20 mouse cellular contexts compared by ENCODE assay signal in the genomic region with DNA sequence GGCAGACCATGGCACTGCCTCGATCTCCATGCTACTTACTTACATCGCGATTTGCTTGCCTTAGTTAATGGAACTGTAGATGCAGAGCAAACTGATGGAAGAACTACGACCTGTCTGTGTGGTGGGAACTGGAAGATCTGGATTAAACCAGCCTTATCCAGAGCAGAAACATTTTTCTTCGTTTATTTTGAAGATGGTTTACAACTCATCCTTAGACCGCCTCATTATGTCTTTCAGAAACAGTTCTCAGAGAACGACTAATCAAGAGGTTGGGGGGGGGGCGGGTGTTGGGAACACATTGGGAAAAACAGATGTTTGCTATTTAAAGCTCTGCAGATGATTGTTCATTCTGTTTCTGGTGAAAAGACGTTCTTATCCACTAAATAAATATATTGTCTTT.
DNase-seq lines count a peak whose midpoint lies in the region; ATAC-seq and TF ChIP-seq lines count a peak whose summit lies in the region.
"Had no signal": no experiment of that assay in that cellular context is flagged by ENCODE, and none has a peak within 500 bp of the region (broad histone marks: within the 10 kb centered on the region; RNA-seq: fewer than 3 reads in every experiment).

No protein-coding gene starts in this region.

- no peak overlapping the region for H3K9ac ChIP-seq in forebrain, embryonic 13.5 days
- H3K9ac ChIP-seq in forebrain, embryonic 11.5 days (ENCODE audit: low read length) = no peak overlapping the region
- H3K9ac ChIP-seq in neural tube, embryonic 15.5 days (replicated peaks) = no peak overlapping the region
- no peak overlapping the region for H3K9ac ChIP-seq in forebrain, embryonic 16.5 days (replicated peaks; ENCODE audit: low read depth, low read length)
- H3K9ac ChIP-seq: heart, embryonic 12.5 days had no signal

- TF ChIP-seq POLR2A in lung, adult 2 months (IDR thresholded peaks at IDR 0.05; ENCODE audit: borderline replicate concordance, extremely low read depth, low read depth, low read length) = no peak

- peak overlapping the region; percentile 20; the same call in 1 of the 2 replicates for H3K27ac ChIP-seq in forebrain, embryonic 13.5 days
- H3K27ac ChIP-seq in forebrain, embryonic 11.5 days (ENCODE audit: low read depth, low read length) = no peak overlapping the region
- H3K27ac ChIP-seq in neural tube, embryonic 15.5 days (replicated peaks) = no peak overlapping the region
- peak overlapping the region; percentile 73 for H3K27ac ChIP-seq in forebrain, embryonic 16.5 days (ENCODE audit: low read length)
- H3K27ac ChIP-seq: heart, adult 2 months; hindbrain, embryonic 10.5 days had no signal

- no peak for TF ChIP-seq CTCF in lung, adult 2 months (IDR thresholded peaks at IDR 0.05; ENCODE audit: insufficient read depth, low read length)

- WGBS in forebrain, embryonic 13.5 days = 80% methylated on average over 9 of the region's 9 CpGs
- 88% methylated on average over 9 of the region's 9 CpGs for WGBS in forebrain, embryonic 11.5 days
- WGBS in neural tube, embryonic 15.5 days = 88% methylated on average over 9 of the region's 9 CpGs
- WGBS in forebrain, embryonic 16.5 days = 78% methylated on average over 9 of the region's 9 CpGs
- 72% methylated on average over 9 of the region's 9 CpGs for WGBS in lung, adult 2 months

- H3K4me2 ChIP-seq in forebrain, embryonic 13.5 days = no peak overlapping the region
- H3K4me2 ChIP-seq in forebrain, embryonic 11.5 days (ENCODE audit: low read depth, low read length, severe bottlenecking) = no peak overlapping the region
- no peak overlapping the region for H3K4me2 ChIP-seq in neural tube, embryonic 15.5 days
- H3K4me2 ChIP-seq in forebrain, embryonic 16.5 days (ENCODE audit: low read length) = no peak overlapping the region
- H3K4me2 ChIP-seq: heart, embryonic 12.5 days had no signal

- no peaks in the 10 kb centered on the region for H3K27me3 ChIP-seq in forebrain, embryonic 13.5 days
- H3K27me3 ChIP-seq in forebrain, embryonic 11.5 days (ENCODE audit: control insufficient read depth, insufficient read depth, low read length) = no peaks in the 10 kb centered on the region
- H3K27me3 ChIP-seq in neural tube, embryonic 15.5 days (replicated peaks) = no peaks in the 10 kb centered on the region
- H3K27me3 ChIP-seq in forebrain, embryonic 16.5 days (replicated peaks; ENCODE audit: control insufficient read depth, insufficient read depth, low read length) = no peaks in the 10 kb centered on the region
- H3K27me3 ChIP-seq: CH12.LX; heart, embryonic 12.5 days; Patski had no signal

- 0 out of 2 replicates have a peak, but pooled peaks cover 4% of the 10 kb centered on the region for H3K9me3 ChIP-seq in forebrain, embryonic 13.5 days (replicated peaks)
- no peaks in the 10 kb centered on the region for H3K9me3 ChIP-seq in forebrain, embryonic 11.5 days (ENCODE audit: control insufficient read depth, low read length)
- no peaks in the 10 kb centered on the region for H3K9me3 ChIP-seq in neural tube, embryonic 15.5 days (replicated peaks)
- no peaks in the 10 kb centered on the region; the same call in 1 of the 2 replicates for H3K9me3 ChIP-seq in forebrain, embryonic 16.5 days (ENCODE audit: control insufficient read depth, low read length)
- H3K9me3 ChIP-seq: heart, embryonic 12.5 days; hindbrain, embryonic 10.5 days had no signal

- H3K4me1 ChIP-seq in forebrain, embryonic 13.5 days = peaks cover 4% of the 10 kb centered on the region; the same call in 1 of the 2 replicates
- no peaks in the 10 kb centered on the region for H3K4me1 ChIP-seq in forebrain, embryonic 11.5 days (replicated peaks; ENCODE audit: control insufficient read depth, insufficient read depth, low read length)
- H3K4me1 ChIP-seq in neural tube, embryonic 15.5 days = no peaks in the 10 kb centered on the region
- peaks cover 6% of the 10 kb centered on the region for H3K4me1 ChIP-seq in forebrain, embryonic 16.5 days (replicated peaks; ENCODE audit: control insufficient read depth, insufficient read depth, low read length)
- no peaks in the 10 kb centered on the region for H3K4me1 ChIP-seq in lung, adult 2 months (ENCODE audit: control insufficient read depth, insufficient read depth, low read length)
- H3K4me1 ChIP-seq: heart, embryonic 12.5 days had no signal

- no peak overlapping the region for H3K4me3 ChIP-seq in forebrain, embryonic 13.5 days
- H3K4me3 ChIP-seq in forebrain, embryonic 11.5 days (ENCODE audit: low read depth, low read length) = no peak overlapping the region
- H3K4me3 ChIP-seq in neural tube, embryonic 15.5 days (replicated peaks) = no peak overlapping the region
- no peak overlapping the region for H3K4me3 ChIP-seq in forebrain, embryonic 16.5 days (replicated peaks; ENCODE audit: low read length)
- no peak overlapping the region for H3K4me3 ChIP-seq in lung, adult 2 months (replicated peaks; ENCODE audit: extremely low read depth, low read depth, low read length)
- H3K4me3 ChIP-seq: heart, adult 2 months; heart, embryonic 12.5 days; hindbrain, embryonic 10.5 days had no signal

- DNase-seq in forebrain, embryonic 11.5 days (ENCODE audit: low spot score) = no peak
- peak; percentile 6 for DNase-seq in neural tube, embryonic 10.5 days (ENCODE audit: extremely low spot score, low spot score)
- DNase-seq in lung, adult 2 months = no peak
- no peak for DNase-seq in right cerebral cortex, adult 2 months (ENCODE audit: low spot score in 2 of 2)
- DNase-seq: adrenal gland, postnatal 14 days; cerebellum, adult 2 months; cerebellum, postnatal 10 days; gastrocnemius, postnatal 14 days; heart, adult 2 months had no signal

- H3K36me3 ChIP-seq in forebrain, embryonic 13.5 days (ENCODE audit: poor library complexity, severe bottlenecking) = no peaks in the 10 kb centered on the region
- no peaks in the 10 kb centered on the region for H3K36me3 ChIP-seq in forebrain, embryonic 11.5 days (ENCODE audit: control insufficient read depth, insufficient read depth, low read length)
- no peaks in the 10 kb centered on the region for H3K36me3 ChIP-seq in neural tube, embryonic 15.5 days
- H3K36me3 ChIP-seq in forebrain, embryonic 16.5 days (ENCODE audit: control insufficient read depth, insufficient read depth) = no peaks in the 10 kb centered on the region
- H3K36me3 ChIP-seq: heart, embryonic 12.5 days; hindbrain, embryonic 10.5 days had no signal

- ATAC-seq in forebrain, embryonic 13.5 days = no peak
- ATAC-seq in forebrain, embryonic 11.5 days (replicated peaks; ENCODE audit: low FRiP score) = no peak
- no peak for ATAC-seq in neural tube, embryonic 15.5 days (ENCODE audit: low FRiP score)
- ATAC-seq in forebrain, embryonic 16.5 days = peak; percentile 54
- ATAC-seq: activated CD4-positive, CD25-positive, alpha-beta regulatory T cell, adult 4 months; hindbrain, embryonic 16.5 days; inflammation-experienced regulatory T-cells, adult 6 months; intestine, postnatal 0 days; Patski had no signal

Comparison
In these comparisons a context has a peak if more than half of its experiments do, and no peak if none do; other contexts are left out.
1. H3K27ac ChIP-seq: peak in forebrain, embryonic 13.5 days (single experiment) and forebrain, embryonic 16.5 days (single experiment); none in forebrain, embryonic 11.5 days (single experiment) and neural tube, embryonic 15.5 days (single experiment).